Mouse (Mus musculus): ENCODE data around the gene Ahctf1. TPM values are rescaled to one million over a fixed set of nuclear protein-coding genes. Genes with fewer than 3 reads are reported as not detected.

Ahctf1 gene
- total and polyA plus RNA-seq, 3 experiments, result 56.9 to 489 (median 70.8) TPM

GRCm38 (mm10) chr1:179710739-179711138, 92.7 kb downstream of the Ahctf1 start:
- Histone ChIP-seq H3K79me2 (ENCODE audit: control insufficient read depth, insufficient read depth, low read length, poor library complexity) (no peaks in the 10 kb centered on the region), H3K4me3 (ENCODE audit: control insufficient read depth in 1 of 2, insufficient read depth in 1 of 2, low read depth in 2 of 2, low read length in 2 of 2) (no peak overlapping the region), H3K4me1 (ENCODE audit: control insufficient read depth in 1 of 2, insufficient read depth in 2 of 2, low read length in 2 of 2) (peaks cover 2 to 21% of the 10 kb centered on the region in 2 experiments; a peak in 2 of 4 replicates), H3K9me3 (replicated peaks; ENCODE audit: insufficient read depth, low read length) (no peaks in the 10 kb centered on the region), H3K27ac (ENCODE audit: control insufficient read depth, low read depth, low read length) (no peak overlapping the region), H3K27me3 (ENCODE audit: control insufficient read depth in 1 of 2, insufficient read depth in 2 of 2, low read length in 2 of 2) (no peaks in the 10 kb centered on the region), H3K36me3 (ENCODE audit: control insufficient read depth in 1 of 2, insufficient read depth in 2 of 2, low read length in 2 of 2) (peaks cover 0 to 6% of the 10 kb centered on the region in 2 experiments; a peak in 2 of 4 replicates), H3K9ac (ENCODE audit: control insufficient read depth, low read depth, low read length, poor library complexity, severe bottlenecking) (no peak overlapping the region)
- TF ChIP-seq CHD1 (IDR thresholded peaks at IDR 0.05; ENCODE audit: low read depth, low read length), result no peak
- peak; percentile 35; the same call in 1 of the 2 replicates for TF ChIP-seq ELF1 (IDR thresholded peaks at IDR 0.05; ENCODE audit: low read depth, low read length)
- TF ChIP-seq GATA1 (IDR thresholded peaks at IDR 0.05; ENCODE audit: low read depth, low read length), result peak; percentile 60; the same call in 1 of the 2 replicates
- no peak for TF ChIP-seq ZC3H11A (IDR thresholded peaks at IDR 0.05; ENCODE audit: low read depth, low read length)
- TF ChIP-seq SIN3A (IDR thresholded peaks at IDR 0.05; ENCODE audit: low read length), result no peak
- DNase-seq (ENCODE audit: low read depth, low spot score), result peak; percentile 58

GRCm38 (mm10) chr1:179709390-179709789, 94.1 kb downstream of the Ahctf1 start:
- Histone ChIP-seq H3K27me3 (ENCODE audit: control insufficient read depth in 1 of 2, insufficient read depth in 2 of 2, low read length in 2 of 2) (no peaks in the 10 kb centered on the region), H3K27ac (ENCODE audit: control insufficient read depth, low read depth, low read length) (no peak overlapping the region), H3K79me2 (ENCODE audit: control insufficient read depth, insufficient read depth, low read length, poor library complexity) (no peaks in the 10 kb centered on the region), H3K9ac (ENCODE audit: control insufficient read depth, low read depth, low read length, poor library complexity, severe bottlenecking) (no peak overlapping the region), H3K36me3 (ENCODE audit: control insufficient read depth in 1 of 2, insufficient read depth in 2 of 2, low read length in 2 of 2) (peaks cover 0 to 3% of the 10 kb centered on the region in 2 experiments; a peak in 2 of 4 replicates), H3K4me1 (ENCODE audit: control insufficient read depth in 1 of 2, insufficient read depth in 2 of 2, low read length in 2 of 2) (peaks cover 4 to 20% of the 10 kb centered on the region in 2 experiments; a peak in 3 of 4 replicates), H3K4me3 (ENCODE audit: control insufficient read depth in 1 of 2, insufficient read depth in 1 of 2, low read depth in 2 of 2, low read length in 2 of 2) (no peak overlapping the region), H3K9me3 (replicated peaks; ENCODE audit: insufficient read depth, low read length) (no peaks in the 10 kb centered on the region)
- DNase-seq (ENCODE audit: low read depth, low spot score), result no peak
- TF ChIP-seq JUND (IDR thresholded peaks at IDR 0.05; ENCODE audit: low read depth, low read length) (no peak), TCF12 (IDR thresholded peaks at IDR 0.05; ENCODE audit: low read depth, low read length) (no peak), SIN3A (IDR thresholded peaks at IDR 0.05; ENCODE audit: low read length) (no peak), MYC (IDR thresholded peaks at IDR 0.05; ENCODE audit: low read depth, low read length) (no peak), ETS1 (IDR thresholded peaks at IDR 0.05; ENCODE audit: low read depth, low read length) (no peak), USF1 (IDR thresholded peaks at IDR 0.05; ENCODE audit: low read depth, low read length) (no peak), MXI1 (IDR thresholded peaks at IDR 0.05; ENCODE audit: low read depth, low read length) (no peak), CHD1 (IDR thresholded peaks at IDR 0.05; ENCODE audit: low read depth, low read length) (no peak), ELF1 (IDR thresholded peaks at IDR 0.05; ENCODE audit: low read depth, low read length) (no peak), BHLHE40 (IDR thresholded peaks at IDR 0.05; ENCODE audit: borderline replicate concordance, low read depth, low read length) (no peak), MAZ (IDR thresholded peaks at IDR 0.05; ENCODE audit: low read depth, low read length) (no peak), MEF2A (IDR thresholded peaks at IDR 0.05; ENCODE audit: extremely low read depth, insufficient replicate concordance, low read depth, low read length, poor library complexity, severe bottlenecking) (no peak), RCOR1 (IDR thresholded peaks at IDR 0.05; ENCODE audit: low read depth, low read length) (no peak), ZNF384 (IDR thresholded peaks at IDR 0.05; ENCODE audit: low read depth, low read length) (no peak), TBP (IDR thresholded peaks at IDR 0.05; ENCODE audit: low read depth, low read length) (no peak)

Measured in MEL (cell line).